Mouse (Mus musculus) frontal cortex, postnatal 36 days (tissue): ENCODE measurements around the gene Plcb1.
"Not testable (repeated sequence)": the region's sequence is repeated elsewhere in the genome, so short reads cannot be mapped to it uniquely, and the experiment has no call there.

Experiments
- DNase-seq, 2 experiments: peaks; one replicate each; pipeline ENCODE4 v3.0.0; 2022; ENCODE audit warnings: low spot score in 2 of 2

Gene Plcb1

DNA sequence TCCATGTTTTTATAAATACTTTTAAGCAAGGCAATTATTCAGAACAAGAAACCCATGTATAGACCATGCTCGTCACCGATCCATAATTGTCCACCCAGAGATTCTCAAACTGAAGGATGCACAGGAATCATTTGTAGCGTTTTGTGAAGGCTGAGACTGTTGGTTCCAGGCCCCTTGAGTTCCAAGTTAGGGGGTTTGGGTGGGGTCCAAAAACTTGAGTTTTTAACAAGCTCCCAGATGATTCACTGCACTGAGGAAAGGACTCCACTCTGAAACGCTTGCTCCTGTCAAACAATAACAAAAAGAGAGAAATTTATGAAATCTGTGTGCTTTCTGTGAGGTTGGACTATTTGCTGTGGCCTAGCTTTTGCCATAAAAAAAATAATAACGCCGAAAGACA is 186.5 kb downstream of the Plcb1 start:
- no peak for DNase-seq

DNA sequence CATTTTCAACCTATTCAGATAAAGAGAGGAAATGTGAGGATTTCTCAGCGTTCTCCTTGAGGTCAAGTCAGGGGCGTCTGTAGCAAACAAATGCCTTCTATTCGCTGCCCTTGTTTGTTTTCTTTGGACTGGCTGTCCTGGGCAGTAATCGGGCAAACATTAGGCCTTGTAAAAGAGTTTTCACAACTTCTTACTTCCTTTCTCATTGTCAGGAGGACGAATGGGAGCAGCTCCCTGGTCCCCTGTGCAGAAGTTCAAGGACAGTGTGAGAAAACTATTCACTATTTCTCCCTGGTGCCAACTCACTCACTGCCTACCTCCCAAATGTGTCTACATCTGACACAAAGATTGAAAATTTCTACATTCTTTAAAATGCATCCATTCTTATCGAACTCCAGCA is 188.8 kb downstream of the Plcb1 start:
- no peak for DNase-seq

DNA sequence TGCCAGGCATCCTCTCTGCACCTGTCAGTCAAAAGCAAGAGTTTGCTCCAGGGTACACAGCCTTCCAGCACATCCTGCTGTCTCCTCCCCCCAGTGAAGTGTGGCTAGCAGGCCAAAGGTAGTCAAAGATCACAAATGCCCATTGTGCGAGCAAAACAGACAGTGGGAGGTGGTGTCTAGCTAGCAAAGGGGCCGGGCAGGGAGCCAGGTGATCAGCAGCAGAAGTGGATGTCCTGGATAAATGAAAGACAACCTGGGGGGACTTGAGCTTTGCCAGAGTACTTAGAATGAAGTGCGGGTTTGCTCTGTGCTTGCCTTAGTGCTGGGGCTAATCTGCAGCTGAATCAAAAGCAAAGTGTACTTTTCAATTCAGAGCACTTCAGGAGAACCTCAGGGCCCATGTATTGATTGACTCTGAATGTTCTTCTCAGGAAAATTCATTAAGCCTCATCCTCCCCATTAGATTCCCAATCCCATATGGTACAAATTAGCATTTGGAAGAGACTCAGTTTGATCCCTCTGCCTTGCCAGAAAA is 191.0 kb downstream of the Plcb1 start:
- DNase-seq = no peak

DNA sequence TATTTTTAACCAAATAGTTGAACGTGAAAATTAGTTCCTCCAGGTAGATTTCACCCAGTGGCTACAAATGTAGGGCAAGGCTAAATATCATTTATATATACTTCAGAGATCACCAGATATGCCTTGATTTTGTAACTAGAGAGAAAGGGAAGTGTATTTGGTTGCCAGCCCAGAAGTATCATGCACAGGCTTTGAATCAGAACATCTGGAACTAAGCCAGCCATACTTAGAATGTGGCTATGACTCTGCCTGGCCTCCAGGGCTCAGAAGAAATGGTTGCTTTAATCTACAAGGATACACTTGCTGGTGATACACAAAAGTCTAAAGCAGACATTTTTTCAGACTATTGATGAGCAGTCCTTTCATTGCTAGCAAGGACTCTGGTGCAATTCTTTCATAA is 191.8 kb downstream of the Plcb1 start:
- DNase-seq = no peak

DNA sequence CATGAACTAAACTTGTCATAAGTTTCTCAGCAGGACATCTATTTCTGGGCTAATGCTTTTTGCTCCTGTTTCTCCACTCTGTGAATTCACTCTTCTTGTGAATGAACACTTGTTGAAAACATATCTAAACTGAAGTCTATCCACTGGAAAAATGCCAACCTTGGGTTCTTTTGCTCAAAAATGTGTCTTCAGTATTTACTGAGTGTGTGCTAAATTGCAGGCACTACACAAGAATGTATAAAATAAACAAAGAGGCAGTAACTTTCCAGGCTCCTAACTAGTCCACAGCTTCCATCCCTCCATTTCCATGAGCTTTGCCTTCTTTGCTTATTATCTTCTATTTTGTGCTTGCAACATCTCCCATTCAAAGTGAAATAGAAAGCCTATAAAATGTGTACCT is 195.5 kb downstream of the Plcb1 start:
- DNase-seq = no peak

DNA sequence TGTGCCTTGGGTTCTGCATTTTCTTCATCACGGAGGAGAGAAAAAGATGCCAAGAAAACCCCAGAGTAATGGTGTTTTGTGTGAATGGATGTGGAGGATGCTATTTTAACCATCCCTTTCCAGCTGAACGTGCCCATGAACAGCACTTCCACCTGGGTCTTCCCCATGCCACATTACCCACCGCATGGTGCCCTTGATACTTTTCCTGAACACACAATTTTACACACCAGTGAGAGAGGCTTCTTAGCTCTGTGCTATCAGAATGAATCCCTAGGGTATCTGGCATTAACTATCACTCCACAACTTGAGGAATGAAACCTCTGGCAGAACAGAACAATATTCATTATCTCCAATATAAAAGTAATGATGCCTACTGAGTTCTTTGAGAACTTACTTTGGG is 199.0 kb downstream of the Plcb1 start:
- no peak for DNase-seq

DNA sequence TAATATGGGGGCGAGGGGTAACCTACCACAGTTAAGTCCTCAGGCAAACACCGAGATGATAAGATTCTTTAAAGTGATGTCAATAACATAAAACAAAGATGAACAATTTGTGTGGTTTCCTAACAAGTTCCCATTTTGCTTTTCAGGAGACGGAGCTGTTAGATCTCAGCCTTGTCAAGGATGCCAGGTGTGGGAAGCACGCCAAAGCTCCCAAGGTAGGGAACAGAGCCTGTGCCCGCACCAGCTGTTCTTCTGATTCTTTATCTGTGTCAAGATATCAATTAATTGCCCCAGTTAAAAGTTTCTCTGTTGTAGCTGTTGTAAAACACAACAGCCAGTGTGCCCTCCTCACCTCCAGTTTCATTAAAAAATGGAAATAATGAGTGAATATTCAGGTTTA is 202.1 kb downstream of the Plcb1 start:
- DNase-seq = peak in 1 of 2 experiments; percentile 25

DNA sequence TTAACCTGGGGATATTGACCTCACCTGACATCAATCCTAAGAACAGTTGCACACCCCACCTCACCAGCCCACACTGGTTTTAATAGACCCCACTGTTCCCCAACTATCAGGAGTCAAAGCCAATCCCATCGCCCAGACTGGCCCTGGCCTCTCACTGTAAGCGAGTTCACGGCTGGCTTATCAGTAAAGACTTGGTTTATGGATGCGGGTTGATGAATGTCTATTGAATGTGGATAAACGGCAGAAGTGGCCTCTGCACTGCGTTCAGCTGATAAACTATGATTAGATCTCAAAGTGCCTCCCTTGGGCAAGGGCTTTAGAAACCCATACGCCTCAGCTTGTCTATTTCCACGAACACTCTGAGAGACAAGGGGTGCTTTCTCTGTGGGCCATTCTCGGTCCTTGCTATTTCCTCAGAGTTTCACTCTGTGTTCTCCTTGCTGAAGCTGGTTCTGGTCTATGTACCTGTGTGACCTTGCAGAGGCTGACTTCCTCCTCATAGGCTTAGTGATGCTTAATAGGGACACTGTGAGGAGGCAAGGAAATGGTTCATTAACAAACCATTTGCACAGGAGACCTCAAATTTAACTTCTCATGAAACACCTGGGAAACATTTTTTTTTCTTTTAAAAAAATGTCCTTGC is 203.9 kb downstream of the Plcb1 start:
- DNase-seq = no peak

DNA sequence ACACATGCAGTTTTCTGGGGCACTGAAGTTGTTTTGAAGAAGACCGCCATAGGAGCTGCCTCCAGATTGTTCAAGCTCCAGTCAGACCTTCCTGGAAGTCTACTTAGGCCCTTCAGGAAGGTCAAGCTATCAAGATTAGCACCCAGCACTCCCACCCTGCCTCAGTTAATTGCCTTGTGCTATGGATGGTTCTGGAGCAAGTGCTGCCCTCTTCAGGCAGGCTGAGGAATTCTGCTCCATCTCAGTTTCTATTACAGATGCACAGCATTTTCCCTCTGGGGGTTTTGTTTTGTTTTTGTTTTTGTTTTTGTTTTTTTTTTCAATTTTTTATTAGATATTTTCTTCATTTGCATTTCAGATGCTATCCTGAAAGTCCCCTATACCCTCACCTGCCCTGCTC is 221.3 kb downstream of the Plcb1 start:
- DNase-seq = no peak

DNA sequence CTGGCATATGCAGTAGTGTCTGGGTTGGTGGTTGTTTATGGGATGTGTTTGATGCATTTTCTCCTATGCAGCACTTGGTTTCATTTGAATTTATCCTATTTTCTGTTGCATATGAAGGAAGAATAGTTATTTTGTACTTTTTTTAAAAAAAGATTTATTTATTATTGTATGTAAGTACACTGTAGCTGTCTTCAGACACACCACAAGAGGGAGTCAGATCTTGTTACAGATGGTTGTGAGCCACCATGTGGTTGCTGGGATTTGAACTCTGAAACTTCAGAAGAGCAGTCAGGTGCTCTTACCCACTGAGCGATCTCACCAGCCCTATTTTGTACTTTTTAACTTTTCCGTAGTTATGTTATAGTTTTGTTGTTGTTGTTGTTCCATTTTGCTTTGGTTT is 222.0 kb downstream of the Plcb1 start:
- not testable (repeated sequence) for DNase-seq

DNA sequence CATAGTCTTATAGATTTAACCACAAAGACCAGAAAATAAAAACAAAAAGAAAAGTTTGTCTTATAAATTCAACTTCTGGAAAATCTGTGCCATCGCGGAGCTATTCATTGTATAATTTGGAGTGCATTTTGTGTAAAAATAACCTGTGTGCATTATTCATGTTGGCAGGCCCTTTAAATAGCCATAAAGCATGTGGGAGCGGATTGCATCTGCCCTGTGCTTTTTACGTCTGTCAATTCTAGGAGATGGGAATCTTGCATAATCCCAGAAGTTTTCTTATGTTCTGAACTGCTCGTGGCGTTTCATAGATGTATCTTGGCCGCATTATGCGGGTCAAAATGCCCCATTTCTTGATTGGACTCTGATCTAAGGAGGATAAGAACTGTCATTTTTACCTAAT is 224.5 kb downstream of the Plcb1 start:
- peak in 1 of 2 experiments; percentile 72 for DNase-seq

DNA sequence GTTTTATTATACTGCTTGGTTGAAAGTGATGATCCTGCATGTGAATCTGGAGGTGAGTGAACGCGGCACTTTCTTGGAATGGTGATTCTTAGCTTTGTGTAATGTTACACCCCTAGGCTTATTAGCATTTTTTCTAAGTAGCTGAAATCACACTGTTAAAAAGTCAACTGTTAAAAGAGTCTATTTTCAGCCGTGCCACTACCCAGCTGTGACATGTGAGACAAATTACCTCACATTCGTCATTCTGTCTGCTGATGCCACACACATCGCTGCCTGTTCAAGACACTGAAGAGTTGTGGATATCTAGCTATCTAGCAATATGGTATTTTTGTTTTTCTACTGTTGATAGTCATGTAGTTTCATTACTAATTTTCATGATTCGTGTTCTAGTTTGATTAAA is 229.6 kb downstream of the Plcb1 start:
- no peak for DNase-seq

DNA sequence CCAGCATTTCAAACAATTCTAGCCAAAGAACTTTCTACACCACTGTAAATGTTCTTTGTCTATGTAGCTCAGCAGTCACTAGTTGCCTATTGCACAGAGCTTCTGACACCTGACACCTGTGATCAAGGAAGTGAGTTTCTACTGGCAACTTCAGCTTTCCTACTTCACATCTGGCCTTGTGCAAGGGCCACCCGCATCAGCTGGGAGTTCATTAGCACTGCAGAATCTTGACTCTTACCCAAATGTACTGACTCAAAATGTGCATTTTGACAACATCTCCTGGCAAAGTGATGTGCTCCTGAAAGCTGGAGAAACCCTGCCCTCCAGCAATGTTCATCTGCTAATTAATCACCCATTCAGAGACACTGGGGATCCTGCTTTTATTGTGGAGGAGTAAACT is 232.4 kb downstream of the Plcb1 start:
- no peak for DNase-seq

DNA sequence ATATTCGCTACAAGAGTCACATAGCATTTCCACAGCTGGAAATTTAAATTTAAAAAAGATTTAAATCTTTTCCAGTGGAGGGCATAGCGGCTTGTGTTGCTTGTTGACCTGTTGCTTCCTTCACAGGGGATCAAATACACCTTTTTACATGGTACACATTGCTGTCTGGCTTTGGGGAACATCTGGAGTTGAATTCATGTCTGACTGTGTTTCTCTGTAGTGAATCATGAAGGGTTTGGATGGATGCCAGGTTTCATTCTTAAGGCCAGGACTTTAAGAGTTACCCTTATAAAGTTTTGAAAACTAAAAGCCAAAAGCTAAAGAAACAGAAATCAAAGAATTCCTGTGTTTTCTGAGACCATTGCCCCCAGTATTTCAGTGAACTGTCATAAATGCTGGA is 232.8 kb downstream of the Plcb1 start:
- DNase-seq = no peak

DNA sequence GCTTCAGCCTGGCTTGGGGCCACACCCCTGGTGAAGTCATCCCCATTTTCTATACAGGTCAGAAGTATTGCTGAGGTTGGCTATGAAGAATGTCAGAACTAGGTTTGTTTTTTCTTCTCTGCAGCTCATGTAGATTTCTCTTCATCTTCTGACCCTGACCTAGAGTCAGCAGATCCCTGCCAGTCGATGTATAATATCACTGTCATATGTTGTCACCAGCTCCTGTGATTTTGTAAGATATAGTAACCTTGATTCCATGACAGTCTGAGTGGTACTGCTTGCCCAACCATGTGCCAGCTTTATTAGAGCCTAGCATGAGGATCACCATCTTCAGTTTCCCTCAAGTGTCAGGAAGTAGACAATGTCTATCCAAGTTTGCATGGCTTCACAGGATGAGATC is 233.7 kb downstream of the Plcb1 start:
- DNase-seq = no peak

DNA sequence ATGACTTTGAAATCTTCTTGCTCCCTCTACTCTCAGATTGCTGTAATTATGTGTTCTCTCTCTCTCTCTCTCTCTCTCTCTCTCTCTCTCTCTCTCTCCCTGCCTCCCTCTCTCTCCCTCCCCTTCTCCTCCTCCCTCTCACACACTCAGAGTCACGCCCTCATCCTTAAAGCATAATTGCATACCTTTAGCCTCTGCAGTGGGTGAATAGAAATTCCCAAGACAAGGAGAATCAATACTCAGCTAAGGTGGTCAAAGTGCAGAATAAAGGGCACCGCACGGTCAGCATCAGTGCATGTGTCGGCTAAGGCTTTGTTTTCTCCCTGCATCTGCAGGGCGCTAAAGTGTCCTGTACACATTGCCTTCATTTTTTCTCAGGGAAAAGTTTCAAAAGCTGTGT is 243.4 kb downstream of the Plcb1 start:
- no peak for DNase-seq

DNA sequence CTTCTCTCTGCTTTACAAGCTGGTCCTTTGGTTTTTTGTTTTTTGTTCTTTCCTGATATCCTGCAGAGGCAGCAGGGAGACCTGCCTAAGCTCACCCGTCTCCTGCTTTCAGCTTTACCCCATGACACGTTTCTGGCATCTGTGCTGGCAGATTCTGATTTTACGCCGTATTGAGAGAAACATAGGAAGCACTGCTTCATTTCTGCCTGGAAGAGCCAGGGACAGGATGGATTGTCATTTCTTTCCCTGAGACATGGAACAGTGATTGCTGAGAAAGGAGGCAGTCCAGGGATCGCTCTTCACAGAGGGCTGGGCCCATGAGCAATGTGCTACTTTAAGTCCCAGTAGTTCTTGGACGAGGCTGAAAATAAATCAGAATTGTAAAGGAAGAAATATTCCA is 243.8 kb downstream of the Plcb1 start:
- peak in 1 of 2 experiments; percentile 31 for DNase-seq

DNA sequence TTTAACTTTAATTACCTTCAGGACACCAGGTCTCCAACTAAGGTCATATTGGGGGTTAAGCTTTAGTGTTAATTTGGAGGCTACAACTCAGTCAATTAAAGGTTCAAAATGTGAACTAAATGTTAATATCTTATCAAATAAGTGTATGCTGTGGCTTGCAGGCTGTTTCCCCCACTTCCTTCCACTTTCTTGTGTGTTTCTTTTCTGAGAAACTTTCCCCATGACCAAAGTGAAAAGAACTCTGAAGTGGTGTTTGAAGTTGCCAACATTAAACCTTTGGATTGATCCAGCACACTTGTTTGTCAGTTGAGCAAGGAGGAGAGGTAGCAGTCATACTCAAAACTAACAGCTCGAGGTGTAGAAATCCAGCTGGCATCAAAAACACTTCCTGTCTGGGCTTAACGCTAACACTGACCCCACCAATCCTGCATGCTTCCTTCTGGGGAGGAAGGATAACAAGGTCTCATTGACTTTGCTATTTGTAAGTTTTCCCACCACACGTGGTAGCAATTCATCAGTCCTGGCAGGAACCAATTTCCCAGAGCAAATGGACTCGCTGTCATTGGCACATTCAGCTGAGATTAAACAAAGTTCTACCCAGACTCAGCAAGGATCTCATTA is 249.9 kb downstream of the Plcb1 start:
- DNase-seq = no peak

DNA sequence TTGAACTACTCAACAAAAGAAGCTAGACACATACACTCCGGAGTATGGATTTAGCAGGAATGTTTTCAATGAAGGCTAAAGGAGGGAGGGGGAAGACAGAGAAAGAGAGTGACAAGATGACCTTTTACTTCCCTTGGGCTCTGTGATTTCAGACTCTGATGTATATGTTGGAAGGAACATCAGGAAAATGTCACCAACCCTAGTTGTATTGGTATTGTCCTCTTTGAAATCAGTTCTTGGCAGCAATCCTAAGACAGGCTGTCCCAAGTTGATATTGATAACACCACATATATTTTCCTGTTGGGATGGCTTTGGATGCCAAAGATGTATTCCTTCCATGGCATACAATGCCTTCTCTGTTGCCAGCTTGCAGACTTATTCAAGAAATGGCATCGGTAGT is 262.9 kb downstream of the Plcb1 start:
- no peak for DNase-seq

DNA sequence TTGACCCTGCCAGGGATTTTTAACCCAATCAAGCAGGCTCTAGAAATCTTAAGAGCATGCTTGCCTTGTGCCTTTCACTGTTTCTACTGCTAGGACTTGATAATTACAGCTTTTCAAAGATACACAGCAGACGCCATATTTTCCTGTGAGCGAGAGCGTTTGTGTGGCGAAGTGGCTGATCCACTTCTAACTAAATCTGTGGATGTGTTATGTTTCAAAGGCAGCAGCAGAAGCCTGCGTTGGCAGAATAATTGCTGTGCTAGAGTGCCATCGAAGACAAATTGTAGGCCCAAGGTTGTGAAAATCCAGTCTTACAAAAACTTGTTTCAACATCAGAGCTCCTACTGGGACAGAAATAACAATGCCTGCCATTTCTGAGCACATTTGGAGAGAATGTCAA is 263.4 kb downstream of the Plcb1 start:
- peak; percentile 25 to 57 for DNase-seq

DNA sequence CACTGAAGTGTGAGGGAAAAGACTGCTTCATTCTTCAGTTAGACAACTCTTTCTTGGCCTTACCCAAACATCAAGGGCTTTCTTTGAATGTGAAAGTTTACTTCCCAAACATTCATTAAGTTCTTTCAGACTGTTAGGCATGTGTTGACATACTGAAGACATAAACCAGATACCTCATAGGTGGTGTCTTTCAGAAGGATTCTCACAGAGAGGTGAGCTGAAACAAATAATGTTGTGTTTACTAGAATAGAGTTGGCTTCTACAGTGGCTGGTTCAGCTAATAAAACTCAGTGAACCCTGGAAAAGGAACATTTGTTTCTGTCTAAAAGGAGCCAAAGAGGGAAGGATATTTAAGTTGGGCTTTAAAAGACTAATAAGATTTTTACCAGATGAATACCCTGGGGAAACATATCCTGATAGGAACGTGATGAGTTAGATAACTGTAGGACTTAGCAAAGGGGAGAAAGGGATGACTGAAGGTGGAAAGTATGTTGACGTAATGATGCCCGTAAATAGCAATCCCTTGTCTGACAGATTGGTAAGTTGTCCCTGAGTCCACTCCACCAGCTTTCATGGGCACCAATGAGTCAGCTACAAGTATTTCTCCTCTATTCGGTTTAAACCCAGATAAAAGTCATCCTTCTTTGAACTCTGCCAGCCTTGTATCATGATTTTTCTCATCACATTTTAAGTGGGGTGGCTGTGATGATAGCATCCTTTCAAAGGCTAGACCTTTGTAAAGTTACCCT is 265.8 kb downstream of the Plcb1 start:
- DNase-seq = no peak

DNA sequence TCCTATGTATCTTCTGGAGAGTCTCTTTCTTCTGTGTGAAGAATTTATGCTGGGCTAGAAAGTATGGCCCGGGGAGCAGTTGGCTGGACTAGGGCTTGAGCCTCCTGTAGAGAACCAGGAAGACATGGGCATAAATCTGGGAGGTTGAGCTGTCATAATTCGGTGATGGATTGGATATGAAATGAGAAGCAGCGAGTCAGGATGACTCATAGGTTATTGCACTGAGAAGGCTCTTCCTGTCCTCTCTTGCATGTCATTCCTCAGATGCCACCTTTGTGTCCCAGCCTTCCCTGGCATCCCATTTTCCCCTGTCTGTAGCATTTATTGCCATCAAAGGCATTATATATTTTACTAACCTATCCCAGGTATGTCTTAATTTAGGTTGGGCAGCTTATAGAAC is 267.5 kb downstream of the Plcb1 start:
- DNase-seq = no peak

DNA sequence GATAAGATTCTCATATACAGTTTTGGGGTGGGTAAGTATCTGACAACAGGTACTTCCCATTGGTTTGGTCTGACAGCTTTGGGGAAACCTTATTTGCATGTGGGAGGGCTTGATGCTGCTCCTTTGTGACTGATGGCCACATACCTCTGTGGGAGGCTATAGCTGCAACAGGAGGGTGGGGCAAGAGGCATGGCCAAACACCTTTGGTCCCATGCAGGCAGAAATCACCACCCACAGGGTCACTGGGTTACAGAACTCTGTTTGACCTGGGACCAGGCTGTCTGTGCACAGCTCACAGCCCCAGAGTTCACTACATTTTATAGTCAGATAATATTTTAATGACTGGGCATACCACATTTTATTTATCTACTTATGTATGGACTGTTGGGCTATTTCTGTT is 281.6 kb downstream of the Plcb1 start:
- no peak for DNase-seq
